Mouse (Mus musculus): ENCODE measurements around the gene Zfp800. TPM values are rescaled to one million over a fixed set of nuclear protein-coding genes. Genes with fewer than 3 reads are reported as not detected.

Zfp800 gene
- total RNA-seq, 2 experiments from 2014 or later: 9.4 to 11.5 TPM

DNA sequence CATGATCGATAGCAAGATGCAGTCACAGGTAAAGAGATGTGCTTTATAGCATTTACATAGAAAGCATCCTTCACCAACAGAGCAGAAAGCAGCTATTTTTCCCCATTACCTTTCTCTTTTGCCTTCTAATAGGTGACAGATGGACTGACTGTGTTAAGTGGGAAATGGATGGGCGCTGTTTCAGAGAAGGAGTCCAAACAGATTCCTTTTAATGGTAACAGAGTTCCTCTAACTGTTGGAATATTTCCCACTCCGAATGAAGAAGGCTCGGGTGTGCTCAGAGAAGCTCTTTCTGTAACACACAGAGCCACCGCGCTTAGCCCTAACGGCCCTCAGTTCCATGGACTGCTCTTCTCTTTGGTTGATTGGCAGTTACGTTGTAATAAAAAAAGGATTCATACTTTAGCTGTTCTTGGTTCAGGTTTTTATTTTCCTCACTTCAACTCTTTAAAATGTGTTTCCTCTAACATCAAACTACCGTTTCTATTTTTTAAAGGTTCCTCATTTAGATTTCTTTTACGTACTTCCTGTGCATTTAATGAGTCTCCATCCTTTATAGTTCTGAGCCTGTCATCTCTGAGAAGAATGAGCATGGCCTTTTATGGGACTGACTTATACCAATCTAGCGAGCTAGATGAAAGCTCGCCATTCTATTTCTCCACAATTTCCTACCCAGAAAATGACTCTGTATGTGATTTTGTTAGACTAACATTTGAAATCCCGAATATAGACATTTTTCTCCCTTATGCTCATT lies 78.8 kb downstream of the Zfp800 start:
- no peak for DNase-seq

DNA sequence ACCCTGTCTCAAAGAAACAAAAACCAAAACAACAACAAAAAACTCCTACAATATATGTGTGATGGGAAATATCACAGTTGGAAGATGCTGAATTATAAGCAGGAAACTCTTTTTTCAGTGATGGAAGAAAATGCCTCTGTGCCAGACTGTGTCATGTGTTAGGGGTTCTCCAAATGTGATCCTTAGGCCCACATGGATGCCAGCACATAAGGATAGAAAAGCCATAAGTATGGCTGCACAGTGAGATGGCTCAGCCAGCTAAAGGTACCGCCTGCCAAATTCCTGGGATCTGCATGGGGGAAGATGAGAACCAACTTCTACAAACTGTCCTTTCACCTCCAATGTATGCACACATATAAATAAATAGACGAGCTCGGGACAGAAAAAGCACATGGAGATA lies 82.6 kb downstream of the Zfp800 start:
- intact Hi-C loops (cut with DNase I): loop anchor here (10.0 kb wide), 1 partner anchor 710 kb away; no protein-coding TSS in a partner anchor
- no peak for DNase-seq

More for the DNA sequence above, 78.8 kb downstream of the Zfp800 start:
- intact Hi-C loops (cut with DNase I): loop anchor here (10.0 kb wide), 1 partner anchor 706 kb away; no protein-coding TSS in a partner anchor

DNA sequence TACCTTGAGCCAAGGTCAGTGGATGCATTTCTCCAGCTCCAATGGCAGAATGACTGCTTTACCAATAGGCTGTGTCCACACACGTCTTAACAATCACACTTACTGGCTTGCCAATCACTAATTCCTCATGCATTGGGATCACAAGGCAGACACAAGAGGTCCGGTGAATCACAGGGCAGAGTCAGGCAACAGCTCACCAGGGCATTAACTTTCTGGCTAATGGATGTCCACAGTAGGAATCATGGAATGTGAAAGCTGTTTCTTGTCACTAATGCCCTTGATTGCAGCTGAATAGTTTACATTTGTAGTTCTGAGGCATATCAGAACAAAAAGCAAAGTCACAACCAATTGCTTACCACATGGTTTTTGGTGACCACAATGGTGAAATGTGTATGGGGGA lies 85.7 kb downstream of the Zfp800 start:
- DNase-seq: no peak
- intact Hi-C loops (cut with DNase I): loop anchor here (10.0 kb wide), 1 partner anchor 713 kb away; no protein-coding TSS in a partner anchor

DNA sequence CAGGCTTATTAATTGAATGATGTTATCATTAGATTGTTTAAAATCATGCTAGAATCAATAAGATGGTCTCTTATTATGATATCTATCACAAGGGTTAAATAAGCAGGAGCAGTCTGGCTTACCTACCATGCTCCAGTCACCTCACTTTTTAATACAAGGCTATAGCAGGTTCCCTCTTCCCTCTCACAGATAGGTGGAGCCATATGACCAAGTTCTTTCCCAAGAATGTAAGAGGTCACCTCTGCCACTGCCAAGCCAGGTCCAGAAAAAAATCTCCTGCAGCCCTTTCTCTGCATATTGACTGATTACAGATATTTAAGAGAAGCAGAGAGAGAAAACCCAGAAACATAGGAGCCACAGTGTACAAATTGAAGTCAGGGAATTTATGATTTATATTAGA lies 88.1 kb downstream of the Zfp800 start:
- intact Hi-C loops (cut with DNase I): loop anchor here (2.0 to 10.0 kb wide), 2 partner anchors 151 to 715 kb away; no protein-coding TSS in a partner anchor
- DNase-seq: no peak

DNA sequence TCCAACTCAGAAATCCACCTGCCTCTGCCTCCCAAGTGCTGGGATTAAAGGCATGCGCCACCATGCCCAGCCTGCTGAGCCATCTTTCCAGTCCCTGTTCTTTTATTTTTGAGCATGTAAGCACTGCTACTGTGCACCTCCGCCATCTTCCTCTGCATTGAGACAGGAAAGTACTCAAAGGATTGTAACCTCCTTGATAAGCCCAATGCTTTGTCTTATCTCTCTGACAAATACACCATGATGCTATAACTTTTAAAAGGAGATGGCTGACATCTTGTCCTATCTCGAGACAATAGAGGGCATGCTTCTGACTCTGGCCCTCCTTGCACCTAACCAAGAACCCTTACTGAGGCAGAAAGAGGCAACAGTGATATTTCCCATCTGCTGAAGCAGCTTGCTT lies 88.9 kb downstream of the Zfp800 start:
- intact Hi-C loops (cut with DNase I): loop anchor here (2.0 kb wide), 1 partner anchor 152 kb away; no protein-coding TSS in a partner anchor
- DNase-seq: no peak

DNA sequence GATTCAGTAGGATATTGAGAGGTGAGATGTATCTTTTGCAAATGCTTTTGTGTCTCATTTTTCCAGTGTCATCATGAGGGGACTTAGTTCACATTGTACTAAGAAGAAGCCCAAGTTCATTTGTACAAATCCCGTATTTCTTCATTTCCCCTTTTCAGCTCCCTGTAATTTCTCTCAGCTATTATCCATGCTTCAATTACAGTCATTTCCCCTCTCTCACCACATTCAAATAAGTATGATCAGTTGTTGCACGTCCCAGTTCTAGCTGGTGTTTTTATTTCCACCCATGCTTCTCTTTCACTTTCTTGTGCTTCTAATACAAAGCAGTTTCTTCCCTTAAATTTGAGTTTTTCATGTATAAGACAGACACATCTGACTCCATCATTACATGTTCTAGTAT lies 91.1 kb downstream of the Zfp800 start:
- intact Hi-C loops (cut with DNase I): no loop called here
- DNase-seq: no peak

DNA sequence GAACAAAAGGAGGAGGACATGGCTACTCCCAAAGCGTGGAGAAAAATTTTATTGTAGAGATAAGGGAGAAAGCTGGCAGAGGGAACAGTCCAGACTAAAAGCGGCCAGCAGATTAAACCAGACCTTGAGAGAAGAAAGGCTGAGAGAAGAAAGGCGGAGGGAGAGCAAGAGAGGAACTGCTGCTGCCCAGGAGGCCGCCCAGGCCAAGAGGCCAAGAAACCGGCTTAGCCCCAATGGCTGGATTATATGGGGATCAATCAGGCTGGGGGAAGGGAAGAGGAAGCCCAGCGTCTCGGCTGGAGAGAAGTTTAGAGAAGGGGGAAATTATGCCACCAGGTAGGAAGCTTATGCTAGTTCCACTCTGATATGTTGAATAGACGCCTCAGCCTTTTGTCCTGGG lies 101.5 kb downstream of the Zfp800 start:
- no peak for DNase-seq
- intact Hi-C loops (cut with DNase I): no loop called here

DNA sequence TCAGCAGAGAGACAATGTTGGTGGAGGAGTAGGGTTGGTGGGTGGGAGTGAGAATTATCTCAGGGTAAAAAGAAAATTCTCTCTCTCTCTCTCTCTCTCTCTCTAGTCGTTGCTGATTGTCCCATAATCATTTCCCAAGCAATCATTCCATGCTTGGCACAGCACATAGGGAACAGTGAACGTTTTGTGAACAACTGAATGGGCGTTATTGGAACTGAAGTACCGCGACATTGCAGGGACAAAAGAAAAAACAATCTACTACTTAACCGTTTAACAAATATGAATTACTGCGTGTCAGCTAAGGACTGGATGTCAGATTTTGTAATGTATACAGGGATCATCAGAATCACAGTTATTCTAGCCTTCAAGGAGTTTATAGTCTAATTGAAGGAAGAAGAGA lies 102.2 kb downstream of the Zfp800 start:
- no peak for DNase-seq
- intact Hi-C loops (cut with DNase I): no loop called here

DNA sequence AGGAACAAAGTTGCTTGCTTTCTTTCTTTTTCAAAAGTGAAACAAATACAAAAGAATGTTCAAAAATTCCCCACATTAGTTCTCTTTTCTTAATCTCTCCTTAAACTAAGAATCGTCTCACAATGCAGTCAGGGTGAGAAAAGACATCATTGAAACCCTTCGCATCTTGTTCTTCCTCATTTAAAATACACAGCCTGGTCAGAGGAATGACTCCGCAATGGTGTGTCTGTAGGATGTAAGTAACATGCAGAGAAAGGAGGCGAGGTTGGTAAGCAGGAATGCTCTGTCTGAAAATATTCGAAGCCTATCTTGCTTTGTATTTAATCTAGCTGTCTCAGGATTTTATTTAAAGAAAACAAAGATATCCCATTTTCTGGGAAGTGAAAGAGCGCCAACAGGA lies 105.0 kb downstream of the Zfp800 start:
- intact Hi-C loops (cut with DNase I): no loop called here
- DNase-seq: no peak

DNA sequence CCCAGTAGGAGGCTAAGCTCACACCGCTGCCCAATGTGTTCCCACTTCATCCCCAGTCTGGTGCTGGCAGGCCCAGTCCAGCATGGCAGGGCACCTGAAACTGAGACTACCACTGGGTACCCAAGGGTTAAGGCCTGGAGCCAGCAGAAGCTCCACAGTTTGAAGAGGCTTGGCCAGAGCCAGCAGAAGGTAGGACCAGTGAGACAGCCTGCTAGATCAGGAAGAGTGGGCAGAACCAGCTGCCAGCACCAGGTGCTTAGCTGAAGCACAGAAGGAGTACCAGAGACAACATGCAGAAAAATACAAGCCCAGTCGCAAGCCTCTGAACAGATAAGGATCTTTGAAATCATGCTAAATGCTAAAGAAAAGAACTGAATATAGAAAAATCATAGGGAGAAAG lies 117.9 kb downstream of the Zfp800 start:
- intact Hi-C loops (cut with DNase I): no loop called here
- no peak for DNase-seq

DNA sequence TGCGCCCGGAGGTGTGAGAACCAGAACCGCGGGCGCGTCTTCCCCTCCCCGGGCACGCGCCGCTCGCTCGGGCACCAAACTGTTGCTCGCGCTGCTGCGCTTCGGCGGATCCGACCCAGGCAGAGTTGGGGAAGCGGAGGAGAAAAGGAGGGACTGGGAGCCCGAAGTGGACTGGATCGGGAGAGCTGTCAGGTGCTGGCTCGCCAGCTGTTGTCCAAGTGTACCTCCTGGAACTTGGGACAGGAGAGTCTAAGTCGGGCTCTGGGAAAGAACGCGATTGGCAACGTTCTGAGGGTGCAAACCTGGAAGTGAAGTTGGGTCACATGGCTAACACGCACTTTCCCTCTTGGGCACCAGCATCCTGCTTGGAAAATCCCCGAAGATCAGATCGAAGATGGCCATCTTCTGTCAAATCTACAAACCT lies 135.6 kb downstream of the Zfp800 start:
- DNase-seq: no peak
- intact Hi-C loops (cut with DNase I): loop anchor here (5.0 kb wide), 2 partner anchors 160 to 215 kb away; partner anchors contain the start of genes Arf5 and Snd1

DNA sequence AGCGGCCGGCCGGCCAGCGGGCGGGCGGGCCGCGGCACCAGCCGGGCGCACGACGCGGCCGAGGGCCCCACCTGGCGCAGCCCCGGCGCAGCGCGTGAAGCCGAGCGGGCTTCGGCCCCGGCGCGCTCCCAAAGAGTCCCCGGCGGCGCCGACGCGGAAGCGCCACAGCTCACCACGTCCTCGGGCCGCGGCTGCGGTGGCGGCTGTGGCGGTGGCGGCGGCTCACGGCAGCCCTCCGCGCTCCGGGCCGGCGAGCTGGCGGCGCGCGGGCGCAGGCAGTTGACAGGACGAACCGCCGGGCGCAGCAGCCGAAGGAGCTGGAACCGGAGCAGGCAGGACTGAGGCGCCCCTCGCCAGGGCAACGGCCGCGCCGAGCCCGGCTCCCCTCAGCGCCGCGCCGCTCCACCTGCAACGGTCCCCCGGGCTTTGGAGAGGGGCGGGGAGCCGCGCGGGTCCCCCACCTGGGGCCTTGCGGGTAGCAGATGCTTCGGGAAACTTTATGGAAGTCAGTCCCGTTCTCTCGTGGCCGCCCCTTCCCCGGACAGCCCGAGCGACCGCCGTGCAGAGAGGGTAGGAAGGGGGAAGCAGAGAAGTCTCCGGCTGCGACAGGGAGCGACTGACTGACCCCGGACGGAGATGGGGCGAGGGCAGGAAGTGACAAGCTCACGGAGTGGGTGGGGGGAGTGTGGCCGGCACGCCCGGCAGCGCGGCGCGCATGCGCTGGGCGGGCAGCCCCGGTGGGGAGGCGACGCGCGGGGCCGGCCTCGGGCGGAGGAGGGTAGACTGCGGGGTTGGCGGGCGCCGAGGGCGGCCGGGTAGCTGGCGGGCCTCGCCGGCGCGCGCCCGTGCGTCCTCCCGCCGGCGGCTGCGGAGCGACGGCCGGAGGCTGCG lies 136.3 kb downstream of the Zfp800 start:
- peak; percentile 88 to 92 for DNase-seq
- intact Hi-C loops (cut with DNase I): loop anchor here (5.0 kb wide), 2 partner anchors 161 to 216 kb away; partner anchors contain the start of genes Arf5 and Snd1

DNA sequence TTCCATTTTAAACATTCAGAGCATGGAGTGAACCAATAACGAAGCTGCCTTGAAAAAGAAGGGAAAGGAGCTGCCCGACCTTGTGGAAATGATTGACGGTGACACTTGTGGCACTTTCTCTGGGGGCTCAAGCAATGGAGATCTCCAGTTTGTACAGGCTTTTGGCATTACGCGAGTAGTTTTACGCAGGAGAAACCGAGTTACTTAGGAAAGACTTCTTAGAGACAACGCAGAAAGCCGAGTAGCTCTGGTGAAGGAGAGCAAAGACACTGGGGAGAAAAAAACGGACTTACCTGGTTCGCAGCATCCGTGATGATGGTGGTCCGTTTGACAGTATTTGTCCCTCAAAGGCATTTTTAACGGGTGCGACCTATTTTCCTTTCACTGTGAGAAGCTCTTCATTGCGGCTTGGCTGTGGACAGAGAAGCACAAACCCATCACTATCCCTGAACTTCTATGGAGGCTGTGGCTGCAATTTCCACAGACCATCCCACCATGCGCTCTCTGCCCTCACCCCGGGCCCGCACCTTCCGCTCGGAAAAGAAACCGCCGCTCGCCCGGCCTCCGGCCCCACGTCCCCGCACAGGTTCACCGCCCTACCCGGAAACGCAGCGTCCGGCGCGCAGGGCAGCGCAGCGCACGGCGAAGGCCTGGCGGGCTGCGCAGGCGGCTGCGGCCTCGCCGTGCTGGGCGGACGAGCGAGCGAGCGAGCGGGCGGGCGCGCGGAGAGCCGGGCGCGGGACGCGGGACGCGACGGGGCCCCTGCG lies 137.2 kb downstream of the Zfp800 start:
- intact Hi-C loops (cut with DNase I): loop anchor here (5.0 kb wide), 2 partner anchors 162 to 217 kb away; partner anchors contain the start of genes Arf5 and Snd1
- DNase-seq: peak; percentile 21 to 23

DNA sequence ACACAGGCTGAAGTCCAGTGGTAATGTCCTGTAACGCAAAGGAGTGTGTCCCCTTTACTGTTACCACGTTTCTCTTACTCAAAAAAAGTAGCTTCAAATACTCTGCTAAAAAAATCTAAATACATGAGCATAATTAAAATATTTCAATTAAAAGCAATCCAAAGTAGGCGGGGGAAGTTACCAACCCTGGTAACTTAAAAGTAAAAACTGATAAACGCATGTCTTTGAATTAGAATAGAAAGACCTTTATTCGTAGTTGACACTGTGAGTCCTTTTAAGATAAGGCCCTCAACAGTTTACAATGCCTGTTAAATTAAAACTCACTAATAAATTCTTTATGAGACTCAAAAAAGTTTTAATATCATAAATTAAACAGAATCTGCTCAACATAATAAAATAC lies 138.1 kb downstream of the Zfp800 start:
- intact Hi-C loops (cut with DNase I): loop anchor here (5.0 kb wide), 2 partner anchors 163 to 218 kb away; partner anchors contain the start of genes Arf5 and Snd1
- DNase-seq: no peak

DNA sequence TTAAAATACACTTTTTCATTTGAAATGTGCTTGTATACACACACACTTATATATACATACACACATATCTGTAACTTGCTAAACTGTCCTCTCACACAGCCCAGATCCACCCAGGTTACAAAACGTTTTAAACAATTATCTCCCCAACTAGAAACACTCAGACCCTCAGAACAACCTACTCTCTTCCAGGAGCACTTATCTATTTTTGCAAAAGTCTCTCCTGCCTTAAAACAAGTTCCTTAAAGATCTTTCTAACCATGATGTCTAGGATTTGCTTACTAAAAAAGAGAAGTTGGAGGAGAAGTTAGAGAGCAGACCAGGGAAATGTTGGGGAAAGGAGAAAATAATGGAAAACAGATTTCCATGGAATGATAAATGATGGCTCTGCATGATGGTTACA lies 139.4 kb downstream of the Zfp800 start:
- intact Hi-C loops (cut with DNase I): no loop called here

DNA sequence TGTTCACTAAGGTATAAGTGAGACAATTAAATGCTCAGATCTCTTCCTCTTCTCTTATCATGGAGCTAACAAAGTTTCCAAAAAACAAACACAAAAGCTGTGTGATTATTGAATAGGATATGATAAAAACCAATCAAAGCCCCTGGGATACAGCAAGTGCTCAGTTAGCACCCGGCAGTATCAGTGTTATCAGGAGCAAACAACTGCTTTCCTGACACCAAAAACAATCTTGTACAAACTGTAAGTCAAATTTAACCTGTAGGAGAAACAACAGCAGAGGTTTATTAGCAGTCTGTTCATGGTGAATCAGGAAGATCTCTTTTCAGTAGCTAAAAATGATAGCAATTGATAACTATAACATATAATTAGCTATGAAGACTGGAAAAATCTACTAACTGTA lies 140.0 kb downstream of the Zfp800 start:
- intact Hi-C loops (cut with DNase I): no loop called here
- no peak for DNase-seq

More for the DNA sequence above, 139.4 kb downstream of the Zfp800 start:
- no peak for DNase-seq

DNA sequence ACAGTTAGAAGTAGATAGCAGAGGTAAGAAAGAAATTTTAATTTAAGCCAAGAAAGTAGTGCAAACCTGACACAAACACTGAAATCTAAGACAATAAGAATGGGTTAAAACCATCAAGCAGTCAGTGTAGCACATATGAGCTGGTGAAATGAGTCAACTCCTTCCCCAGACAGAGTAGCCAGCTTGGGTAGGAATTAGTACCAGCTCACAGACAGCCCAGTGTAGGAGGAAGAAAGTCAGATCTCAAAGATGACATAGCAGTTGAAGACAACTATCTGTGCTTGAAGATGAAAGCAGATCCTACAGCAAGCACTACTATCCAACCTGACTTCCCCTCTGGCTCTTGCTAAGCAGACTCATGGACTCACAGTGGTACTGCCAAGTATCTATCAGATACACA lies 145.0 kb downstream of the Zfp800 start:
- DNase-seq: no peak
- intact Hi-C loops (cut with DNase I): no loop called here

DNA sequence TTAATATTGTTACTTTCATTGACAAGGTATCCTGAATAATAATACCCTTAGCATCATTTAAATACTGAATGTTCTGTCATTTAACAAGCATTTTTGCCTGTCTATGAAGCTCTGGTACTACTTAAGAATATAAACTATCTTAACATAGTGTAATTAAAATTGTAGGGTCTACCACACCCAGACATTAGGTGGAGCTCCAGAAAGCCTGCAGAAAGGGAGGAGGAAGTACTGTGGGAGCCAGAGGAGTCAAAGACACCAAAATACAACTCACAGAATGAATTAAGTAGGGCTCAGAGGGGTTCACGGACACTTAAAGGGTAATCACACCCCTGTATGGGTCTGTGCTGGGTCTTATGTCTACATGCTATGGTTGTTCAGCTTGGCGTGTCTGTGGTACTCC lies 149.6 kb downstream of the Zfp800 start:
- intact Hi-C loops (cut with DNase I): no loop called here

DNA sequence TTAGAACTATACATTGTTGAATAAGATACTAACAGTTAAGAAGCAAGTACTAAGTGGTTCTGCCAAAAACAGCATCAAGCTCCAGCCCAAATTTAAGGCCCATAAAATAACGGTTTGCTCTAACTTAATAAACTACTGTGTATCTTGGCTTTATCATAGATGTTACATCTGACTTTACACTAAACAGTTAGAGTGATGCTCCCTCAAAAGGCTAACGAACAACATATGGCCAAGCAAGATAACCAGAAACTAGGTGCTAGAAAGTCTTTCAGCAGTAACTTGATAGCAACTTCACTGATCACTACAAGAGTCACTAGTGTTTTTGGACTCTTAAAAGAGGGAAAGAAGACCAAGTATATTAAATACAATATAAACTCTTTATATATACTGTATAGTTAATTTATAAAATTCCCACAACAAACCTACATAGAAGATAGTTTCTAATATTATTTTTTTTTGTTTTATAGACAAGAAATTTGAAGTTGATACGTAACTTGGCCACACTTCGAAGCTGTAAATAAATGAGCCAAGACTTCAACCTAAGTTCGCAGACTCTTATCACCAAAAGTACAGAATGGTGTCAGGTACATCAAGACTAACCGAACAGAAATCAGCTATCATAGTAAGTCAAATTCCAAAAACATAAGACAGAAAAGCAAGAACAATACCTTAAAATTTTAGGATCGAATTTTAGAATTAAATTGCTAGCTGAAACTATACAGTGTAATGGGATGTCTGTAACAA lies 165.0 kb downstream of the Zfp800 start:
- intact Hi-C loops (cut with DNase I): no loop called here

More for the DNA sequence above, 149.6 kb downstream of the Zfp800 start:
- no peak for DNase-seq

DNA sequence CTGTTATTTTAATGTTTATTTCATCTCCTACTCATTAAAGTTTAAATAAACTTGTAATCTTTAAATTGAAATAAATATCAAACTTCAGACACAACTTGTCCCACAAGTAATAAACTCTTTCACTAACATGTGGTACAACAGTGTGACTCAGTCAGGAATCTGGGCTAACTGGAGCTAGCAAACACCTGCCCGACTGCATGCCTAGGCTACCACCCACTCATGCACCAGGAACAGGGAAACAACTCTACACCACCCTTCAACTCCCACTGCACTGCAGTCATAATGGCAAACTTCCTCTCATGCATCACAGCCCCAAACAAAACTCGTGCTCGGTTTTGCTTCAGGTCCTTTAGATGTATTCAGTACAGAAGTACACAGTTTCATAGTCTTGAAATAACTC lies 169.7 kb downstream of the Zfp800 start:
- DNase-seq: no peak
- intact Hi-C loops (cut with DNase I): no loop called here

More for the DNA sequence above, 165.0 kb downstream of the Zfp800 start:
- no peak for DNase-seq
